Mouse (Mus musculus): ENCODE results near the gene Gm14401.
"Not testable (repeated sequence)": the region's sequence is repeated elsewhere in the genome, so short reads cannot be mapped to it uniquely, and the experiment has no call there.

Gm14401 gene

DNA sequence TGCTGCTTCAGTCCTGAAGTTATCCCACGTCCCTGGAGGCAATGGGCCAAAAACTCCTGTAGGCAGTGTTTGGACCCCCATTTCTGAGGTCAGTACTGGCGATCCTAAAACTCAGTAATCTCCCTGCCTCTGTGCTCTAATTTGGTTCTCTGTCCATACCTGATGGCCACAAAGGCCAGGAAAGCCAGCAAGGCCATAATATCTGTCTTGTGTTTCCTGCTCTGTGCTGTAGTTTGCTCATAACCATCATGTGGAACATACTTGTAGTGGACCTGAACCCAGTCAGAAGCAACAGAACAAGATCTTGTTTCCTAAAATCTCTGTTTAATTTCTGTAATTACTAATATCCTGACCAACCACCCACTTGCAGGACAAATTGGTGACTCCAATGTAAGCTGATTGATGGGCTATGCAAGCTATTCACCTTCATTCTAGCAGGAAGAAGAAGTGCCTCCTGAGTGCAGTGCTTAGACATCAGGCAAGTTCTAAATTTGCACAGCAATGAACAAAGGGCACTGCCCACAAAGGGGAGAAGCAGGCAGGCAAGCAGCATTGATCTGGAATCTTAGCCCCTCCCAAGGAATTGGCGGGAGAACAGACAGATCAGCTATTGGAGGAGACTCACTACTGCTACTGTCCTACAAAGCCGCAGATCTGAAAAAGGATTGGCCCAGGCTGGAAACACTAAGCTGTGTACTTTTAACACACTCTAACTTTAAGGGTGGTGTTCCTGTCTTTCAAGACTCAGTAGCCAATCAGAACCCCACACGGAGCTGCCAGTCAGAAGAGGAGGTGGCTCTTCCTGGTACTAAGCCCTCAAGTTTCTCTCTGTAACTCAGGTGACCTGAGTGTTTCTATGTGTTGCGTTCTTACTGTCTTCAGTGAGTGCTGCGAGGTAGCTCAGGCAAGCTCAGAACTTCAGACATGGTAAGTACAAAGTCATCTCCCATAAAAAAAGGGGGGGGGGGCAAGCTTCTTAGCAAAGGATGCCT lies at the start of gene Gm14401:
TSS of gene Gm14401 (plus strand) at position 889 of the 992 bp plus-strand sequence.
- DNase-seq: peak; percentile 7

GRCm38 (mm10) chr2:177072807-177073206 lies 1.3 kb upstream of the Gm14401 start:
- not testable (repeated sequence) for DNase-seq

GRCm38 (mm10) chr2:177075015-177075414 lies 895 bp downstream of the Gm14401 start:
- not testable (repeated sequence) for DNase-seq

DNA sequence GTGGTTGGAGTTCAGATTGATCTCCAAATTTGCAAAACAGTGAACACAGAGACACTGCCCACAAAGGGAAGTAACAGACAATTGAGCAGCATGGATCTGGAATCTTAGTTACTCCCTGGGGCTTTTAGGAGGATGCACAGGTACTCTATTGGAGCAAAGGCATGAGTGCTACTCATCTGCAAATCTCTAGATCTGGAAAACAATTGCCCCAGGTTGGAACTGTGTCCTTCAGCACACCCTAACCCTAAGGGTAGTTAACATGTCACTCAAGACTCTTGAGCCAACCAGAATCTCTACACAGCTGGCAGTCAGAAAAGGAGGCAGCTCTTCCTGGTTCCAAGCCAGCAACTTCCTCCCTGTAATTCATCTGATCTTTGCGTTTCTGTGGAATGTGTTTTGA lies 5.7 kb downstream of the Gm14401 start:
- not testable (repeated sequence) for DNase-seq

- not testable (repeated sequence) for DNase-seq
Measured at GRCm38 (mm10) chr2:177109086-177109485, 35.0 kb downstream of the Gm14401 start.

- DNase-seq: not testable (repeated sequence)
Measured at GRCm38 (mm10) chr2:177129097-177129496, 55.0 kb downstream of the Gm14401 start.
